Comparison of ENCODE assay signal across 1 mouse cellular context in the genomic region with DNA sequence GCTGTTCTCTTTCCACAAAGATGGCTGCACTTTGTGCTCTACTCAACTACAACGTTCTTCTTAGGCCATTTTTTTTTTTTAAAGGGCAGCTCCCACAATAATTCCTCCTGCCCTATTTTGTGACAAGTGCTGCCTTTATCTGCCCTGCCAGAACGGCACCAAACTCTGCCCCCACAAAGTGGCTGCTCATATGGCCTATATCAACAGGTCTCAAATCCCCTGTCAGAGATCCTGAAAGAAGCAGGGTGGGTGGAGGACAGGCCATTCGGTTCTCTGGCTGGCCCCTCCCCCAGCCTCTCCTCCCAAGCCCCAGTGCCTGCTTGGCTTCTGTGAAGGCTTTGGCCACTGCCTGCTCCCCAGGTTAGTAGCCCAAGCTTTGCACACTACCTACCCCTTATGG.
TF ChIP-seq lines count a peak whose summit lies in the region.

No protein-coding gene starts in this region.

TF ChIP-seq in ES-E14, 5 proteins besides CTCF, POLR2A, EP300 and RAD21 (continued from another document):
- TF ChIP-seq MAFK (IDR thresholded peaks at IDR 0.05; ENCODE audit: insufficient read depth, low read depth, low read length): no peak
TF ChIP-seq in ES-E14: peak in this region for 0.
